8 mouse cellular contexts compared by ENCODE assay signal in genomic region chr19:15882705-15883426, GRCm38 (mm10).
DNase-seq lines count a peak whose midpoint lies in the region; ATAC-seq and TF ChIP-seq lines count a peak whose summit lies in the region.

No protein-coding gene starts in this region.

- DNase-seq in heart, embryonic 10.5 days (ENCODE audit: low spot score): peak; percentile 64
- DNase-seq in heart, adult 9 months (ENCODE audit: low spot score in 2 of 2): no peak
- peak; percentile 56 for DNase-seq in liver, postnatal 0 days
- DNase-seq in thymus, postnatal 14 days: peak; percentile 8
- no peak for DNase-seq in layer of hippocampus, postnatal 25 days (ENCODE audit: extremely low spot score in 1 of 2, low spot score in 1 of 2)
- DNase-seq in gastrocnemius, postnatal 14 days: no peak
- DNase-seq in retina, embryonic 14.5 days (ENCODE audit: low spot score): no peak

- no peak overlapping the region for H3K4me3 ChIP-seq in heart, embryonic 10.5 days
- H3K4me3 ChIP-seq in liver, postnatal 0 days (ENCODE audit: low read depth, low read length): peak overlapping the region; percentile 17; the same call in 1 of the 2 replicates

- no peaks in the 10 kb centered on the region for H3K27me3 ChIP-seq in heart, embryonic 10.5 days (ENCODE audit: insufficient read depth, poor library complexity, severe bottlenecking)
- H3K27me3 ChIP-seq in liver, postnatal 0 days (ENCODE audit: insufficient read depth, low read length): no peaks in the 10 kb centered on the region

- H3K27ac ChIP-seq in heart, embryonic 10.5 days: no peak overlapping the region
- no peak overlapping the region for H3K27ac ChIP-seq in liver, postnatal 0 days (ENCODE audit: low read depth)

- TF ChIP-seq EP300 in liver, postnatal 0 days (IDR thresholded peaks at IDR 0.05; ENCODE audit: low read depth): no peak

- 77% methylated on average over 11 of the region's 11 CpGs for WGBS in heart, embryonic 10.5 days
- WGBS in liver, postnatal 0 days (ENCODE audit: insufficient replicate concordance): 53% methylated on average over 11 of the region's 11 CpGs

- TF ChIP-seq CTCF in liver, postnatal 0 days (IDR thresholded peaks at IDR 0.05; ENCODE audit: low read depth): peak; percentile 41; the same call in 1 of the 2 replicates

- no peaks in the 10 kb centered on the region for H3K36me3 ChIP-seq in heart, embryonic 10.5 days
- no peaks in the 10 kb centered on the region for H3K36me3 ChIP-seq in liver, postnatal 0 days (replicated peaks; ENCODE audit: insufficient read depth, low read length)

- H3K9ac ChIP-seq in liver, postnatal 0 days (replicated peaks): no peak overlapping the region

- H3K9me3 ChIP-seq in heart, embryonic 10.5 days: no peaks in the 10 kb centered on the region
- H3K9me3 ChIP-seq in liver, postnatal 0 days (ENCODE audit: low read length): no peaks in the 10 kb centered on the region

- intact Hi-C loops in gastrocnemius, postnatal 14 days (cut with DNase I; ENCODE audit: low total_unique reads): no loop called here

- no peaks in the 10 kb centered on the region for H3K4me1 ChIP-seq in heart, embryonic 10.5 days
- H3K4me1 ChIP-seq in liver, postnatal 0 days (ENCODE audit: insufficient read depth): peaks cover 4% of the 10 kb centered on the region; the same call in 1 of the 2 replicates

- peak overlapping the region; percentile 52 for H3K4me2 ChIP-seq in liver, postnatal 0 days (ENCODE audit: low read depth, low read length)

- peak; percentile 89 for ATAC-seq in inflammation-experienced regulatory T-cells, adult 6 months
- peak; percentile 87 for ATAC-seq in liver, postnatal 0 days

Comparison
In these comparisons a context has a peak if more than half of its experiments do, and no peak if none do; other contexts are left out.
1. DNase-seq: peak in heart, embryonic 10.5 days (single experiment), liver, postnatal 0 days (single experiment) and thymus, postnatal 14 days (single experiment); none in heart, adult 9 months (0 of 2), layer of hippocampus, postnatal 25 days (0 of 2), gastrocnemius, postnatal 14 days (single experiment) and retina, embryonic 14.5 days (single experiment).